Mouse (Mus musculus) testis, adult 10 weeks (tissue): ENCODE results near the gene Ube2l3. TPM values are rescaled to one million over a fixed set of nuclear protein-coding genes. Genes with fewer than 3 reads are reported as not detected.

ENCODE experiments used
- polyA plus RNA-seq: library from polyadenylated mRNA; stranded (reverse); fragments of 350-450 nt; fragmentation: Illumina TruSeq; extraction: RNeasy Lipid Tissue Mini Kit (QIAGEN cat#74804); gene quantifications from one replicate; pipeline ENCODE4 v1.2.3, GENCODE M21; 2014; ENCODE audit warnings: low read depth, low replicate concordance

Gene Ube2l3
- 193 TPM for polyA plus RNA-seq

GRCm38 (mm10) chr16:17202549-17202948 is at the start of gene Ube2l3:
Gene Ube2l3, minus strand, starts transcription at chr16:17202649.

DNA sequence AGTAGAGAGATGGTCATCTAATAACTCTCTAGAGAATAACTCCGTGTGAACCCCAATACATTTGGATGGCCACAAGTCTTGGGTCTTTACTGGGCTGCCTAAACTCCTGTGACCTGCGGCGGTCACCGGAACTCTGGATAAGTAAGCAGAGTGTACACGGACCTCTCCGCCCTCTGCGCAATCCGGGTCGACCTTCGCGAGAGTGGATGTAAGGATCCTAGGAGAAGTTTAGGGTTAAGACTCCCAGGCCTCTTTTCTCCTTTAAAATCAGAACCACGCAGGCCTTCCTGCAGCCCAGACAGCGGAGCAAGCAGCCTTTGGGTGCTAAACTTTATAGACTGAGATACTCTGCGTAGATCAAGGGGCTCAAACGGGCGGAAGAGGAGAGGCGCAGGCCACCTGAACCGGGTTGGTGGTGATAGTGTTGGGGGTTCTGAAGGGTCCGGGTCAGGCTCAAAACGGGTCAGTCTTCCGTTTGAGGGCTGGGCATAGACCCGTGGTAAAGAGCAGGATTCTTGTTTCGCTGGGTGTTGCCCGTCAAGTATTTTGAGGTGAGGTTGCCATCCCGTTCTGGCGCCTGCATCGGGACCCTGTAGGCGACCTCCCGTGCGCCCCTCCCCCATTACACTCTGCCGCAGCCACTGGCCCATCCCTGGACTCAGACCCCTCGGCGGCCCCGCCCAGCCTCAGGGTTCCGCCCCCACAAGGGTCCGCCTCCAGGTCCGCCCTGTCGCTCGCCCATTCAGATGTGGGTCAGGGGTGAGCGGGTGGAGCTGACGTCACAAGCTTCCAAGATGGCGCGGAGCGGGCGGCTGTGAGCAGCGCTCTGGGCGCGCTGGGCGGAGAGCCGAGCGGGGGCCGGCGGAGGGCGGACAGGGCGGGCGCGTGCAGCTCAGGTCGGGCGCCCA is 30.6 kb upstream of the Ube2l3 start, which contains the start of gene Hic2:
Gene Hic2 (plus strand): TSS at position 779 of the 908 bp plus-strand sequence.

GRCm38 (mm10) chr16:17208389-17209361 is 6.2 kb upstream of the Ube2l3 start, which contains the start of gene Rimbp3:
Gene Rimbp3, plus strand, starts transcription at chr16:17208603.

GRCm38 (mm10) chr16:17146772-17147235 is 55.6 kb downstream of the Ube2l3 start, which contains the start of gene Ccdc116:
Gene Ccdc116, minus strand, starts transcription at chr16:17147229.

DNA sequence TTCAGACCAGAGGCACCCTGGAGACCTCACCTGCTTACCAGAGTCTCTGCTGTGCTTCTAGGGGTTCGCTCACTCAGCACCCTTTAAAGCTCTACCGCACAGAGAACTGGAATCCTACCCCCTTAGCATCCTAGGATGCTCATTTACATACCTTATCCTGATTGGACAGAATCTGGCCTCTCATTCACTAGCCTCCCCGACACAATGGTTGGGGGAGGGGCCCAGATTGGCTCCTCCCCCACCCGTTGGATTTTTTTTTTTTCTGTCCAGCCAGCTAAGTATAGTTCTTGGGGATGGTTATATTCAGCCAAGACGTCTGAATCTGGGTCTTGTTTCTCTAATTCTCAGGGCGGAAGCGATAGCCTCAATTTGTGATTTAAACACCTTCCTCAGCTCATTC is 58.1 kb downstream of the Ube2l3 start, which contains the start of gene Ydjc:
Gene Ydjc (plus strand): TSS at position 283 of the 400 bp plus-strand sequence.

GRCm38 (mm10) chr16:17132089-17132905 is 70.2 kb downstream of the Ube2l3 start, which contains the start of gene Sdf2l1:
Gene Sdf2l1, minus strand, starts transcription at chr16:17132383.

DNA sequence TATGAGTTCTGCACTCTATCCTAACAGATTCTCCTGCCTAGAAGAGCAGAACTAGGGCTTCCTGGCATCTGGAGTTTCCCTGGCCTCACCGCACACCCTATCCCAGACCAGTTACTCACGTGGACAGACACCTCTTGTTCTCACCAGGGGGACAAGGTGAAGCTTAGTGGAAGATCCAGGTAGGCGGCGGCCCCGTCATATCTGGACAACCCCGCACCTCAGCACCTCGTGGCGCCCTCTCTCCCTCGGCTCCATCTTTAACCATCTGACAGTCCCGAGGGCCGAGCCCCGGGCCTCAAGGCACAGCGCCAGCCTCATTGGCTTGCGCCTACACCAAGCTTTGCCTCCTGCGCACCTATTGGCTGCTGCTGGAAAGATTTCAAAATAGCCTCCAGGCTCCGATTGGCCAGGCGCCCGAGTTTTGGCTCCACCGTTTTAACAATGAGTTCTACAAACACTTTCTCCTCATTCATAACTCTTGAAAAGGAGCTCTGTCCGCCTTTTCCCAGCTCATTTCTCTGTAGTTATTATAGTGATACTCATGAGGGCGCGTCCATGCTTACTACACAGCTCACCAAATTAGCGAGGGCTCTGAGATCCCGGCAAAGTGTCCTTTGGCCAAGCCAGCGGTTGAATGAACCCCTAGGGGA is 77.5 kb downstream of the Ube2l3 start, which contains the start of gene 2610318N02Rik:
Gene 2610318N02Rik (minus strand): TSS at position 297 of the 650 bp plus-strand sequence.

GRCm38 (mm10) chr16:17110771-17111743 is 91.4 kb downstream of the Ube2l3 start, which contains the start of gene Ppil2:
Gene Ppil2, minus strand, starts transcription at chr16:17111257.

Other genes starting within 250 kb of the Ube2l3 start
- 99.5 TPM for gene Mapk1, start 219.3 kb downstream of the Ube2l3 start, polyA plus RNA-seq
- 204 TPM for gene Ypel1, start 133.0 kb downstream of the Ube2l3 start, polyA plus RNA-seq
- gene Ppil2, start 91.4 kb downstream of the Ube2l3 start, polyA plus RNA-seq = 123 TPM
- gene 2610318N02Rik, start 77.5 kb downstream of the Ube2l3 start, polyA plus RNA-seq = 188 TPM
- gene Sdf2l1, start 70.3 kb downstream of the Ube2l3 start, polyA plus RNA-seq = 24.7 TPM
- 9.9 TPM for gene Ydjc, start 58.0 kb downstream of the Ube2l3 start, polyA plus RNA-seq
- gene Ccdc116, start 55.4 kb downstream of the Ube2l3 start, polyA plus RNA-seq = 59.5 TPM
- 66.6 TPM for gene Rimbp3, start 6.0 kb upstream of the Ube2l3 start, polyA plus RNA-seq
- 0.95 TPM for gene Hic2, start 30.9 kb upstream of the Ube2l3 start, polyA plus RNA-seq
- gene Tmem191c, start 73.4 kb upstream of the Ube2l3 start, polyA plus RNA-seq = 1.1 TPM
- 0.10 TPM for gene Serpind1, start 128.7 kb upstream of the Ube2l3 start, polyA plus RNA-seq
- gene Snap29, start 203.3 kb upstream of the Ube2l3 start, polyA plus RNA-seq = 51.2 TPM
- 39.1 TPM for gene Pi4ka, start 203.7 kb upstream of the Ube2l3 start, polyA plus RNA-seq
- gene Crkl, start 249.3 kb upstream of the Ube2l3 start, polyA plus RNA-seq = 9.1 TPM